Comparison of ENCODE assay signal across 9 mouse cellular contexts in genomic region chr8:69915748-69916147, GRCm38 (mm10). TPM values are rescaled to one million over a fixed set of nuclear protein-coding genes. Genes with fewer than 3 reads are reported as not detected.
DNase-seq lines count a peak whose midpoint lies in the region; ATAC-seq and TF ChIP-seq lines count a peak whose summit lies in the region.
"Had no signal": no experiment of that assay in that cellular context is flagged by ENCODE, and none has a peak within 500 bp of the region (broad histone marks: within the 10 kb centered on the region; RNA-seq: fewer than 3 reads in every experiment).

No protein-coding gene starts in this region.

- H3K27ac ChIP-seq in heart, adult 2 months: peak overlapping the region; percentile 59
- peak overlapping the region; percentile 91 for H3K27ac ChIP-seq in heart, embryonic 15.5 days

- 44% methylated on average over 5 of the region's 5 CpGs for whole genome bisulfite sequencing in heart, adult 2 months
- WGBS in heart, embryonic 15.5 days: 22% methylated on average over 5 of the region's 5 CpGs

- H3K27me3 ChIP-seq in heart, adult 2 months (ENCODE audit: control insufficient read depth, insufficient read depth, low read length): no peaks in the 10 kb centered on the region
- no peaks in the 10 kb centered on the region for H3K27me3 ChIP-seq in heart, embryonic 15.5 days

- peaks cover 2% of the 10 kb centered on the region; the same call in 1 of the 2 replicates for H3K79me2 ChIP-seq in heart, adult 2 months (replicated peaks; ENCODE audit: control insufficient read depth, insufficient read depth, low read length)

- peak; percentile 70 for TF ChIP-seq CTCF in heart, adult 2 months (IDR thresholded peaks at IDR 0.05)

- H3K4me2 ChIP-seq in heart, embryonic 15.5 days: peak overlapping the region; percentile 30; the same call in 1 of the 2 replicates

- no peak overlapping the region for H3K4me3 ChIP-seq in heart, adult 2 months
- no peak overlapping the region for H3K4me3 ChIP-seq in heart, embryonic 15.5 days

- H3K36me3 ChIP-seq in heart, adult 2 months (ENCODE audit: control insufficient read depth, insufficient read depth, low read length): no peaks in the 10 kb centered on the region
- H3K36me3 ChIP-seq in heart, embryonic 15.5 days: peaks cover 56% of the 10 kb centered on the region

- DNase-seq in heart, adult 2 months: peak in 1 of 2 experiments; percentile 53
- DNase-seq in heart, postnatal 25 days (ENCODE audit: low spot score): no peak
- DNase-seq in right cerebral cortex, postnatal 10 days (ENCODE audit: low spot score in 2 of 2): peak; percentile 70 to 73
- DNase-seq in right cerebral cortex, postnatal 36 days (ENCODE audit: low spot score in 2 of 2): no peak
- no peak for DNase-seq in cerebellum, adult 9-10 months
- DNase-seq in urinary bladder, adult 2 months (ENCODE audit: low spot score): no peak
- no peak for DNase-seq in cerebellum, adult 11-12 months

- intact Hi-C loops in heart, adult 2 months (cut with DNase I): loop anchor here (2.0 to 5.0 kb wide), 2 partner anchors 41 to 207 kb away; partner anchors contain the start of gene Ncan
- intact Hi-C loops in heart, postnatal 25 days (cut with DNase I): loop anchor here (1.0 to 5.0 kb wide), 2 partner anchors 41 to 207 kb away; partner anchors contain the start of gene Ncan

- no peak overlapping the region for H3K9ac ChIP-seq in heart, adult 2 months (ENCODE audit: low read depth, low read length)
- no peak overlapping the region for H3K9ac ChIP-seq in heart, embryonic 15.5 days

- H3K4me1 ChIP-seq in heart, adult 2 months (ENCODE audit: control insufficient read depth, insufficient read depth, low read length): peaks cover 10% of the 10 kb centered on the region
- peaks cover 38% of the 10 kb centered on the region for H3K4me1 ChIP-seq in heart, embryonic 15.5 days (replicated peaks)

- H3K9me3 ChIP-seq in heart, embryonic 15.5 days (replicated peaks): no peaks in the 10 kb centered on the region
- H3K9me3 ChIP-seq: G1E had no signal

- peak; percentile 47; the same call in 1 of the 2 replicates for TF ChIP-seq EP300 in heart, adult 2 months (IDR thresholded peaks at IDR 0.05; ENCODE audit: insufficient read depth, low read depth, low read length)

- no peak for TF ChIP-seq POLR2A in heart, adult 2 months (IDR thresholded peaks at IDR 0.05; ENCODE audit: insufficient read depth, low read depth, low read length)

- peak; percentile 82 for ATAC-seq in heart, embryonic 15.5 days (replicated peaks; ENCODE audit: insufficient number of reproducible peaks, insufficient read depth, low FRiP score, low read depth)

RNA-seq across cellular contexts. Expression of gene Yjefn3, which starts 13.2 kb away (rescaled TPM):
- total RNA-seq in heart, adult 2 months (2021): 10 to 100 TPM; 13.3 to 16.8 TPM
- 11.5 and 14.2 TPM in 2 replicates for polyA plus RNA-seq in heart, adult 2 months (2012; rRNA removed)
- 10 to 100 TPM in 1 of 2 experiments, 1 to 10 TPM in 1; 9.6 to 14.8 TPM for total RNA-seq in heart, postnatal 25 days (2021)
- 5.9 and 10.1 TPM in 2 replicates for polyA plus RNA-seq in heart, embryonic 15.5 days (2015; fragmentation: Nextera tagmentation; extraction: Ambion mirVana)
- polyA plus RNA-seq in urinary bladder, adult 2 months (2012; rRNA removed): 1.2 and 1.8 TPM in 2 replicates

RNA-seq across cellular contexts. Expression of gene Ndufa13, which starts 13.4 kb away (rescaled TPM):
- total RNA-seq in heart, adult 2 months (2021): 100 to 1,000 TPM; 417 to 492 TPM
- 443 and 488 TPM in 2 replicates for polyA plus RNA-seq in heart, adult 2 months (2012; rRNA removed)
- 100 to 1,000 TPM; 446 to 456 TPM for total RNA-seq in heart, postnatal 25 days (2021)
- polyA plus RNA-seq in heart, embryonic 15.5 days (2015; fragmentation: Nextera tagmentation; extraction: Ambion mirVana): 316 and 390 TPM in 2 replicates
- 136 and 140 TPM in 2 replicates for polyA plus RNA-seq in urinary bladder, adult 2 months (2012; rRNA removed)

RNA-seq across cellular contexts. Expression of gene Tssk6, which starts 13.8 kb away (rescaled TPM):
- total RNA-seq in heart, adult 2 months (2021): under 1 TPM; 0.16 to 0.23 TPM
- 0.23 and 0.49 TPM in 2 replicates for polyA plus RNA-seq in heart, adult 2 months (2012; rRNA removed)
- total RNA-seq in heart, postnatal 25 days (2021): under 1 TPM in 1 of 2 experiments, not detected in 1; 0.20 TPM
- polyA plus RNA-seq in heart, embryonic 15.5 days (2015; fragmentation: Nextera tagmentation; extraction: Ambion mirVana): 1.5 and 1.8 TPM in 2 replicates
- 0.66 and 0.67 TPM in 2 replicates for polyA plus RNA-seq in urinary bladder, adult 2 months (2012; rRNA removed)

RNA-seq across cellular contexts. Expression of gene Cilp2, which starts 28.3 kb away (rescaled TPM):
- 1 to 10 TPM; 1.5 to 1.9 TPM for total RNA-seq in heart, adult 2 months (2021)
- 11.2 and 16.8 TPM in 2 replicates for polyA plus RNA-seq in heart, adult 2 months (2012; rRNA removed)
- total RNA-seq in heart, postnatal 25 days (2021): 1 to 10 TPM; 2.8 to 2.9 TPM
- polyA plus RNA-seq in heart, embryonic 15.5 days (2015; fragmentation: Nextera tagmentation; extraction: Ambion mirVana): 0.37 and 0.75 TPM in 2 replicates
- 0.16 and 0.34 TPM in 2 replicates for polyA plus RNA-seq in urinary bladder, adult 2 months (2012; rRNA removed)

Comparison
In these comparisons a context has a peak if more than half of its experiments do, and no peak if none do; other contexts are left out.
1. DNase-seq: peak in right cerebral cortex, postnatal 10 days (2 of 2); none in heart, postnatal 25 days (single experiment), right cerebral cortex, postnatal 36 days (0 of 2), cerebellum, adult 9-10 months (single experiment), urinary bladder, adult 2 months (single experiment) and cerebellum, adult 11-12 months (single experiment).